Mouse (Mus musculus) bone marrow macrophage, adult 2 months (primary cell): ENCODE data around the gene Gtf2i.

Experiments used
- CTCF ChIP-seq: IDR thresholded peaks from 2 replicates; pipeline ENCODE4 v1.5.1; 2012; ENCODE audit warnings: low read depth, mild to moderate bottlenecking, low read length, moderate library complexity
- POLR2A ChIP-seq: IDR thresholded peaks from 2 replicates; pipeline ENCODE4 v1.6.1; 2012; ENCODE audit warnings: mild to moderate bottlenecking, low read depth, low read length, borderline replicate concordance

DNA sequence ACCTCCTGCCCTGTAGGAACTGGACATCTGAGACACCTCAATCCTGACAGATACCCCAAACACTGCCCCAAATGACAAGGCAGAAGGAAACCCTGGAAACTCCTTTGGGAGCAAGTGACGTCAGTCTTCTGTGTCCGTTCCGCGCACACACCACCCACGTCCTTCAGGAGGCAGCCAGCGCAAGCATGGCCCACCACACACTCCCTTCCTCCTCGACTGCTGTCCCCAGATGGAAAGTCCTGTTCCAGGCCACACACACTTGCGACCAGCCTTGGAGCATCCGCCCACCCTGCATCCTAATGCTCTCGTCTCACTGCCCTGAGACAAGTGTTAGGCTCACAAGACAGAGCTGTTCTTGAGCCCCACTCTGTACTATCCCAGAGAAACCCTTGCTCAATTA is 59.3 kb downstream of the Gtf2i start:
- TF ChIP-seq POLR2A (no peak), CTCF (no peak)
